Mouse (Mus musculus): Measurements from ENCODE around the gene Kcnk12.
A peak's percentile ranks its signal among the peaks of the same experiment; 100 is the strongest.

Gene Kcnk12

GRCm38 (mm10) chr17:87797688-87798291 lies at the start of gene Kcnk12:
Kcnk12 (minus strand) TSS chr17:87797994.
- DNase-seq (ENCODE audit: low spot score), result peak; percentile 78

GRCm38 (mm10) chr17:87842156-87842555 lies 44.4 kb upstream of the Kcnk12 start:
- no peak for DNase-seq (ENCODE audit: low spot score)

- DNase-seq (ENCODE audit: low spot score), result no peak
Observed at GRCm38 (mm10) chr17:87840079-87840478, 42.3 kb upstream of the Kcnk12 start.

- no peak for DNase-seq (ENCODE audit: low spot score)
Observed at GRCm38 (mm10) chr17:87834850-87835249, 37.1 kb upstream of the Kcnk12 start.

GRCm38 (mm10) chr17:87826909-87827308 lies 29.1 kb upstream of the Kcnk12 start:
- peak; percentile 22 for DNase-seq (ENCODE audit: low spot score)

- peak; percentile 14 for DNase-seq (ENCODE audit: low spot score)
Observed at GRCm38 (mm10) chr17:87826036-87826560, 28.3 kb upstream of the Kcnk12 start.

GRCm38 (mm10) chr17:87825454-87826008 lies 27.7 kb upstream of the Kcnk12 start:
- DNase-seq (ENCODE audit: low spot score), result peak; percentile 4

GRCm38 (mm10) chr17:87823031-87823430 lies 25.2 kb upstream of the Kcnk12 start:
- DNase-seq (ENCODE audit: low spot score), result no peak

- DNase-seq (ENCODE audit: low spot score), result no peak
Observed at GRCm38 (mm10) chr17:87809556-87809955, 11.8 kb upstream of the Kcnk12 start.

- DNase-seq (ENCODE audit: low spot score), result no peak
Observed at GRCm38 (mm10) chr17:87799948-87800340, 2.1 kb upstream of the Kcnk12 start.

- DNase-seq (ENCODE audit: low spot score), result no peak
Observed at GRCm38 (mm10) chr17:87799212-87799947, 1.6 kb upstream of the Kcnk12 start.

GRCm38 (mm10) chr17:87798423-87798941 lies 688 bp upstream of the Kcnk12 start:
- peak; percentile 70 for DNase-seq (ENCODE audit: low spot score)

GRCm38 (mm10) chr17:87796881-87797416 lies 845 bp downstream of the Kcnk12 start:
- DNase-seq (ENCODE audit: low spot score), result peak; percentile 19

- DNase-seq (ENCODE audit: low spot score), result no peak
Observed at GRCm38 (mm10) chr17:87795927-87796714, 1.7 kb downstream of the Kcnk12 start.

- DNase-seq (ENCODE audit: low spot score), result no peak
Observed at GRCm38 (mm10) chr17:87794801-87795200, 3.0 kb downstream of the Kcnk12 start.

GRCm38 (mm10) chr17:87793331-87793730 lies 4.5 kb downstream of the Kcnk12 start:
- no peak for DNase-seq (ENCODE audit: low spot score)

GRCm38 (mm10) chr17:87792623-87793315 lies 5.0 kb downstream of the Kcnk12 start:
- peak; percentile 2 for DNase-seq (ENCODE audit: low spot score)

- no peak for DNase-seq (ENCODE audit: low spot score)
Observed at GRCm38 (mm10) chr17:87791517-87792098, 6.2 kb downstream of the Kcnk12 start.

GRCm38 (mm10) chr17:87790661-87791060 lies 7.1 kb downstream of the Kcnk12 start:
- no peak for DNase-seq (ENCODE audit: low spot score)

- DNase-seq (ENCODE audit: low spot score), result no peak
Observed at GRCm38 (mm10) chr17:87788216-87788615, 9.6 kb downstream of the Kcnk12 start.

GRCm38 (mm10) chr17:87787711-87788110 lies 10.1 kb downstream of the Kcnk12 start:
- DNase-seq (ENCODE audit: low spot score), result no peak
